In the genomic region with DNA sequence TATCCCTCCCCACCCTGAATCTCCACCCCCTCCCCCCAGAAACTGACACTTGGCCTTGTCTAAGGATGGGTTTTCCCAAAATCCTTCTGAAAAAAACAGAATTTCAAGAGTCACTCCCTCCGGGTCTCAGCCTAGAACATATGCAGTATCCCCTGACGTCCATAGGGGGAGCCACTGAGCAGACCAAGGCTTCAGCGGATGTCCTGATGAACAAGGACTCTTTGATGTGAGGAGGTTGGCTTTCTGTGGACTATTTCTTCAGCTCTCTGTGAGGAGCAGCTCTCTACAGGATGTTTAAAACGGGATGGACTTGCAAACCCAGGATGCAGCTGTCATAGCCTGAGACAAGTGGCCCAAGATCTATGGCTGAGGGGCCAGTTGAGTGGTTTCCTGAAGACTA, we compare ENCODE assay signal across 8 mouse cellular contexts. TPM values are rescaled to one million over a fixed set of nuclear protein-coding genes. Genes with fewer than 3 reads are reported as not detected.
DNase-seq lines count a peak whose midpoint lies in the region; ATAC-seq and TF ChIP-seq lines count a peak whose summit lies in the region.

No protein-coding gene starts in this region.

- no peaks in the 10 kb centered on the region for H3K36me3 ChIP-seq in forebrain, postnatal 0 days (ENCODE audit: insufficient read depth)
- H3K36me3 ChIP-seq in forebrain, embryonic 14.5 days (ENCODE audit: control insufficient read depth, insufficient read depth, low read length), result no peaks in the 10 kb centered on the region
- no peaks in the 10 kb centered on the region for H3K36me3 ChIP-seq in liver, postnatal 0 days (replicated peaks; ENCODE audit: insufficient read depth, low read length)

- H3K4me3 ChIP-seq in forebrain, postnatal 0 days (ENCODE audit: low read depth, low read length), result no peak overlapping the region
- H3K4me3 ChIP-seq in forebrain, embryonic 14.5 days (ENCODE audit: low read depth, low read length), result no peak overlapping the region
- no peak overlapping the region for H3K4me3 ChIP-seq in cortical plate, adult 2 months (ENCODE audit: insufficient read depth, low read length)
- H3K4me3 ChIP-seq in liver, postnatal 0 days (ENCODE audit: low read depth, low read length), result no peak overlapping the region

- H3K27me3 ChIP-seq in forebrain, postnatal 0 days (ENCODE audit: insufficient read depth, low read length), result peaks cover 15% of the 10 kb centered on the region
- peaks cover 7% of the 10 kb centered on the region; the same call in 1 of the 2 replicates for H3K27me3 ChIP-seq in forebrain, embryonic 14.5 days (replicated peaks; ENCODE audit: control insufficient read depth, insufficient read depth, low read length)
- H3K27me3 ChIP-seq in liver, postnatal 0 days (ENCODE audit: insufficient read depth, low read length), result 0 out of 2 replicates have a peak, but pooled peaks cover 2% of the 10 kb centered on the region

- no peak overlapping the region for H3K27ac ChIP-seq in forebrain, postnatal 0 days (ENCODE audit: low read depth, low read length)
- H3K27ac ChIP-seq in forebrain, embryonic 14.5 days (ENCODE audit: low read depth, low read length), result no peak overlapping the region
- no peak overlapping the region for H3K27ac ChIP-seq in cortical plate, adult 2 months (ENCODE audit: insufficient read depth, low read length)
- no peak overlapping the region for H3K27ac ChIP-seq in liver, postnatal 0 days (ENCODE audit: low read depth)

- H3K9me3 ChIP-seq in forebrain, postnatal 0 days (ENCODE audit: low read length), result no peaks in the 10 kb centered on the region
- no peaks in the 10 kb centered on the region for H3K9me3 ChIP-seq in forebrain, embryonic 14.5 days (replicated peaks; ENCODE audit: control insufficient read depth, low read length)
- no peaks in the 10 kb centered on the region for H3K9me3 ChIP-seq in liver, postnatal 0 days (ENCODE audit: low read length)

- no peak overlapping the region for H3K9ac ChIP-seq in forebrain, postnatal 0 days
- no peak overlapping the region for H3K9ac ChIP-seq in forebrain, embryonic 14.5 days (ENCODE audit: low read length)
- no peak overlapping the region for H3K9ac ChIP-seq in liver, postnatal 0 days (replicated peaks)

- DNase-seq in forebrain, postnatal 0 days, result no peak
- DNase-seq in forebrain, embryonic 14.5 days (ENCODE audit: low spot score), result no peak
- DNase-seq in B cell, adult 2 months, result peak; percentile 51 to 54
- DNase-seq in liver, postnatal 0 days, result peak; percentile 41
- peak; percentile 61 for DNase-seq in thymus, postnatal 0 days (ENCODE audit: low spot score)
- no peak for DNase-seq in ovary, postnatal 14 days (ENCODE audit: low spot score)
- no peak for DNase-seq in urinary bladder, postnatal 10 days (ENCODE audit: low spot score)

- no peak for TF ChIP-seq EP300 in liver, postnatal 0 days (IDR thresholded peaks at IDR 0.05; ENCODE audit: low read depth)

- peak; percentile 74 for TF ChIP-seq CTCF in forebrain, postnatal 0 days (IDR thresholded peaks at IDR 0.05; ENCODE audit: low read depth)
- peak; percentile 70 for TF ChIP-seq CTCF in cortical plate, adult 2 months (IDR thresholded peaks at IDR 0.05; ENCODE audit: extremely low read depth, insufficient read depth, low read length)
- peak; percentile 75 for TF ChIP-seq CTCF in liver, postnatal 0 days (IDR thresholded peaks at IDR 0.05; ENCODE audit: low read depth)

- no peak for ATAC-seq in forebrain, postnatal 0 days
- ATAC-seq in forebrain, embryonic 14.5 days, result no peak
- no peak for ATAC-seq in liver, postnatal 0 days

- TF ChIP-seq POLR2A in cortical plate, adult 2 months (IDR thresholded peaks at IDR 0.05; ENCODE audit: extremely low read depth, insufficient read depth, low read length), result no peak

- peaks cover 10% of the 10 kb centered on the region for H3K4me1 ChIP-seq in forebrain, postnatal 0 days (ENCODE audit: insufficient read depth)
- peaks cover 5% of the 10 kb centered on the region; the same call in 1 of the 2 replicates for H3K4me1 ChIP-seq in forebrain, embryonic 14.5 days (ENCODE audit: control insufficient read depth, insufficient read depth, low read length)
- H3K4me1 ChIP-seq in cortical plate, adult 2 months (ENCODE audit: control insufficient read depth, insufficient read depth, low read length), result 0 out of 2 replicates have a peak, but pooled peaks cover 2% of the 10 kb centered on the region
- no peaks in the 10 kb centered on the region for H3K4me1 ChIP-seq in liver, postnatal 0 days (ENCODE audit: insufficient read depth)

- H3K4me2 ChIP-seq in forebrain, postnatal 0 days (ENCODE audit: low read depth), result no peak overlapping the region
- no peak overlapping the region for H3K4me2 ChIP-seq in forebrain, embryonic 14.5 days (ENCODE audit: low read length)
- H3K4me2 ChIP-seq in liver, postnatal 0 days (ENCODE audit: low read depth, low read length), result no peak overlapping the region

- 43% methylated on average over 4 of the region's 4 CpGs for WGBS in forebrain, postnatal 0 days
- WGBS in forebrain, embryonic 14.5 days, result 35% methylated on average over 4 of the region's 4 CpGs
- 19% methylated on average over 4 of the region's 4 CpGs for WGBS in liver, postnatal 0 days (ENCODE audit: insufficient replicate concordance)

RNA-seq across cellular contexts. Expression of a gene that starts 53.1 kb away (rescaled TPM):
- total RNA-seq in forebrain, postnatal 0 days (2014; rRNA removed), result 29.7 and 49.5 TPM in 2 replicates
- polyA plus RNA-seq in forebrain, postnatal 0 days (2015; fragmentation: Nextera tagmentation; extraction: Ambion mirVana), result 3.0 and 5.0 TPM in 2 replicates
- polyA plus RNA-seq in forebrain, embryonic 14.5 days (2014; fragmentation: Nextera tagmentation; extraction: Ambion mirVana), result 4.2 and 4.3 TPM in 2 replicates
- polyA plus RNA-seq in cortical plate, adult 2 months (2012; rRNA removed), result 29.2 and 32.9 TPM in 2 replicates
- polyA plus RNA-seq in liver, postnatal 0 days (2015; fragmentation: Nextera tagmentation; extraction: Ambion mirVana), result not detected in 2 replicates
- polyA plus RNA-seq in thymus, postnatal 0 days (2015; fragmentation: Nextera tagmentation; extraction: Ambion mirVana), result 0.31 and 0.35 TPM in 2 replicates

Comparison
In these comparisons a context has a peak if more than half of its experiments do, and no peak if none do; other contexts are left out.
1. DNase-seq: peak in B cell, adult 2 months (2 of 2), liver, postnatal 0 days (single experiment) and thymus, postnatal 0 days (single experiment); none in forebrain, postnatal 0 days (single experiment), forebrain, embryonic 14.5 days (single experiment), ovary, postnatal 14 days (single experiment) and urinary bladder, postnatal 10 days (single experiment).
2. Peak in every context shown above with its lines, with median percentiles within 50 percentile points of each other: CTCF ChIP-seq.